Mouse (Mus musculus): ENCODE measurements around the gene Amotl1.
"Not testable (repeated sequence)": the region's sequence is repeated elsewhere in the genome, so short reads cannot be mapped to it uniquely, and the experiment has no call there.

The Amotl1 gene

GRCm38 (mm10) chr9:14597429-14597828 is 47.4 kb downstream of the Amotl1 start:
- no peak for DNase-seq

GRCm38 (mm10) chr9:14596858-14597257 is 48.0 kb downstream of the Amotl1 start:
- no peak for DNase-seq

DNA sequence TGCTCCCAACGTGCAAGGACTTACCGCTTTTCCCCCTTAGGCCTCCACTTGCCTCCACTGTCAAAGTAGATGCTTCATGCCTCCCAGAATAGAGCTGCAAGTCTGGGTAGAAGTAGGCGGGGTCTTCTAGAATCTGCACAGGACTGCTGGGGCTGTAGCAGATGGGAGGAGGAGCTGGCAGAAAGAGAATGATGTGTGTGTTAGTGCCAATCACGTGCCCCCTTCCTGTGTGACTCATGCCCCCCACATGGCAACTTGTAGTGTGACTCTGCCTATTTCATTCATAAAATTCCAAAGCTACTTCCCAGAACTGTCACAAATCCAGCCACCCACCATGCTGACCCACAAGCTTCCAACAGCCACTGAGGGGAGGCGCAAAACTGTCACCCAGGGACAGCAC is 48.4 kb downstream of the Amotl1 start:
- no peak for DNase-seq

DNA sequence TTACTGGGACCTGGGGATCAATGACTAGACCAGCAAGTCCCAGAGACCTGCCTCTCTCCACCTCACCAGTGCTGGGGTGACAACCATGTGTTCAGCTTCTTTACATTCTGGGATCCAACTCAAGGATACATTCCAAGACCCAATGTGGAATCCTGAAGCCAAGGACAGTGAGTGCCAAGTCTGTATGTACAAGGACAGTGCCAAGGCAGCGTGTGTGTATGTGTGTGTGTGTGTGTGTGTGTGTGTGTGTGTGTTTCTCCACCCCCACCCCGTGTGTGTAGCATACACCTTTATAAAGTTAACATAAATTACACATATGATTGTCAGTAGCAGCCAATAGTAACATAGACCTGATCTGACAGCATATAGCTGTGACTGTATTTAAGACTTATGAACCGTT is 49.0 kb downstream of the Amotl1 start:
- no peak for DNase-seq

GRCm38 (mm10) chr9:14593880-14594279 is 51.0 kb downstream of the Amotl1 start:
- DNase-seq, result no peak

GRCm38 (mm10) chr9:14590666-14591065 is 54.2 kb downstream of the Amotl1 start:
- DNase-seq, result no peak

GRCm38 (mm10) chr9:14588690-14589089 is 56.2 kb downstream of the Amotl1 start:
- DNase-seq, result no peak

- DNase-seq, result no peak
Observed at GRCm38 (mm10) chr9:14585702-14586101, 59.2 kb downstream of the Amotl1 start.

GRCm38 (mm10) chr9:14578960-14579359 is 65.9 kb downstream of the Amotl1 start:
- DNase-seq, result no peak

- DNase-seq, result not testable (repeated sequence)
Observed at GRCm38 (mm10) chr9:14576359-14576758, 68.5 kb downstream of the Amotl1 start.

DNA sequence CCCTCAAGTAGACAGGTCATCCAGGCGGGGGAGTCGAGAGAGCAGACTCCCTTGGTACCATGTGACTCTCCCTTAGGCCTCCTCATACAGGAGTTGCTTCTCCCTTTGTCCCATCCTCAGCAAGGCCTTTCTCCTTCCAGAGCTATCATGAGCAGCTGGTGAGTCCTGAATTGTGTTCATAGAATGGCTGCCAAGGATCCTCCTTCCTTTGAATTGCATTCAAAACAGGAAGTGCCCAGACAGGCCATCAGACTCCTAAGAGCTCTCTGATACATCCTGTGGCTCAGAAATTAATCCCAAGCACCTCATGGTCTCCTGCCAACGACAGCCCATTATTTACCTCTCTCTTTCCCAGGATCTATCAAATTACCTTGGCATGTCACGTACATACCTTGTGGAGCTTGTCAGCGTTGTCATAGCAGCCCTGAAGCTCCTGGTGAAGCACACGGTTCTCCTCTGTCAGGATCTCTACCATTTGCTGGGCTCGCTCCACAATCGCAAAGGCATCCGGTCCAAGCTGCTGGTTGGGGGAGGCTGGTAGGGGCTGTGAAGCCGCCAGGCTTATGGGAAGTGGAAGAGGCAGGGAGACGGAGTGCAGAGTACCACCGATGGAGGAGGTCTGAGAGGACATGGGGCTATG is 70.0 kb downstream of the Amotl1 start:
- no peak for DNase-seq

DNA sequence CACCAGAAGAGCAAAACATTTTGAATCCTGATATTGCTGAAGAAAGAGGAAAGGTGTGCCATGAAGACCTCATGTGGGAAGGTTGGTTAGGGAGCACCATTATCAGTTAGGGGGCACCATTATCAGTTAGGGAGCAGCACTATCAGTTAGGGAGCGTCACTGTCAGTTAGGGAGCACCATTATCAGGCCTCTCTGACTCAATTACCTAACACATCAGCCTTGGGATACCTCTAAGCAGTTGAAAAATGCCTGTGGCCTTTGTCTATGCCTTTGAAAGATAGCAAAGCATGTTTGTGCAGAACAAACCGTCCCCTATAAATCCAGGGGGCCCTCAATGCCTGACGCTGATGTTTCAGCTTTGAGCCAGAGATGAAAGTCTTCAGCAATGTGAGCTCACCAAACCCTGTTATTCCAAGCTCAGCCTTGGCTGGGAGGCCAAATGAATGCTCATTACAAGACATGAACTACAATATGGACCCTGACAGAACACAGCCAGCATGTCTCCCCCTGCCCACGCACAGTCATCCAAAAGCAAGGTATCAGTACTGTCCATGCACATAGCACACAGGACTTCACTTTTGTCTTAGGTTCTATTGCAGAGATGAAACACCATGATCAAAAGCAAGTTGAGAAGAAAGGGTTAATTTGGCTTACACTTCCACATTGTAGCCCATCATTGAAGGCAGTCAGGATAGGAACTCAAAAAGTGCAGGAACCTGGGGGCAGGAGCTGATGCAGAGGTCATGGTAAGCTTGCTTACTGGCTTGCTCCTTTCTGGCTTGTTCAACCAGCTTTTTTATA is 75.5 kb downstream of the Amotl1 start:
- no peak for DNase-seq

DNA sequence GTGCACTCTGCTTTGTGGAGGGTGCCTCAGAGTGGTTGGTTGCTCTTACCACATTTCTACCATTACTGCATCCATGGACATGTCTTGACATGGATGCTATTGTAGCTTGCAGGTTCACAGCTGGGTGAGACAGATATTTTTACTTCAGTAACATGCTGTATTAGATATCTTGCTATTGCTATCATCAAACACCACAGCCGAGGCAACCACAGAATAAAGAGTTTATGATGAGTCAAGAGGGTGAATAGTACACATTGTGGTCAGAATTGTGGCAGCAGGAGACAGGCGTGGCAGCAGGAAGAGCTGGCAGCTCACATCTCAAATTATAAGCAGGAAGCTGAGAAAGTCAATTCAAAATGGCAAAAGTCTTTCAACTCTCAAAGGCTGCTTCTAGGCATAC is 76.4 kb downstream of the Amotl1 start:
- no peak for DNase-seq

- no peak for DNase-seq
Observed at GRCm38 (mm10) chr9:14564486-14564885, 80.4 kb downstream of the Amotl1 start.

DNA sequence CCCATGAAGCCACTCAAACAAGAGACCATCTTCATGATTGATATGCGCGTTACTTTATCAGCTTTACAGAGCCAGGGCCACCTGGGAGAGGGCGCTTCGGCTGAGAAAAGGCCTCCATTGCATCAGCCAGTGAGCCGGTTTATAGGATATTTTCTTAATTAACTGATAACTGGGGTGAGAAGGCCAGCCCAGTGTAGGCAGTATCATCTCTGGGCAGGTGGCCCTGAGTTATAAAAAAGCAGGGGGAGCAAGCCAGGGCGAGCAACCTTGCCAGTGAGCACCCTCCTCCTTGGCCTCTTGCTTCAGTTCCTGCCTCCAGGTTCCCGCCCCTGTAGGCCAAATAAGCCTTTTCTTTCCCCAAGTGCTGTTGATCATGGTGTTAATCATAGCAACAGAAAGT is 81.5 kb downstream of the Amotl1 start:
- no peak for DNase-seq

- DNase-seq, result no peak
Observed at GRCm38 (mm10) chr9:14560545-14560944, 84.3 kb downstream of the Amotl1 start.

DNA sequence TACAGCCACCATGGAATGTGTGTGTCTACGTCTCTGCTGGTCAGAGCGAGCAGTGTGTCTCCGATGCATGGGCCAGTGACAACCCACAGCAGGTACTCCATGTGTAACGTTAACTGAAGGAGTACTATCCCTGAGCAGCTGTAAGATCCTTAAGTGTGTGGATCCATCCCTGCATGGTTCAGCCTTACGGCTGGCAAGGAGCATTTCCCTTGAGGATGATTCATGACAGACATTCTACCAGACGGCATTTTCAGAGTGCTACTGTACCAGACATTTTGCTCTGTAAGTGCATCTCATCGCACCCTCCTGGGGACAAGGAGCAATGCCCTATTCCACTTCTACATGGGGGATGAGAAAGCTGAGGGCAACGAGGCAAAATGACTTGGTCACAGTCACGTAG is 84.9 kb downstream of the Amotl1 start:
- DNase-seq, result no peak

DNA sequence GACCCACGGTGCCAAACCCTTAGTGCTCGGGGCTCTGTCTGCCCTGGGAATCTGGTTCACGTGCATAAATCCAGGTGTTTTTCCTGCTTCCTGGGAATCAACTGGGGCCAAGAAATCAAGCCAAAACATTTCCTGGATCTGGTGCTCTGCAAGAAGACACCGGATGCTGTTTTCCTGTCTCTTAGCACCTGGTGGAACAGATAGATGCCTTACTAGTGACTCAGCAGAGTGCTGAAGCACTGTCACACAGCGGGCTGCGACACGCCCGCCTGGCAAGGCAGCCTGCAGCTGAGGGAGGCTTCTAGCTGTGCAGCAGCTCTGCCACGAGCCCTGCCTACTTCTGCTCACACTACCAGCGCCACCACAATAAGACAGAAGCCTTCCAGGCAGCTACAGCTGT is 85.4 kb downstream of the Amotl1 start:
- peak; percentile 50 for DNase-seq

DNA sequence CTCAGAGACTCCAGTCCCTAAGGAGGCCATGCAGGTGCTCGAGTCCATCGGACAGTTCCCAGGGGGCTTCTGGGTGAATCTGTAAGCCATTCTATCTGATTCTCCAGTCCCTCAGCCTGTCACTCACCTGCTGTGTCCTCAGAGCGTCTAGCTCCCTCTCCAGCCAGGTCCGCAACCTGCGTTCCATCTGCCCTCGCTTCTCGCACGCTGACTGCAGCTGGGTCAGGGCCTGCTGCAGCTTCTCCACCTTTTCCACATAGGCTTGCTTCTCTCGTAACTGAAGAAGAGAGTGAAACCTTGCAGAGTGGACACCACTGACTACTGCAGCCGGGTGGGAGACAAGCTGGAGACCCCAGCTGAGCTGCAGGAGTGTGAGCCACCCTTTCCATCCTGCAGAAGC is 86.5 kb downstream of the Amotl1 start:
- DNase-seq, result no peak

GRCm38 (mm10) chr9:14548366-14548761 is 96.5 kb downstream of the Amotl1 start:
- DNase-seq, result no peak

DNA sequence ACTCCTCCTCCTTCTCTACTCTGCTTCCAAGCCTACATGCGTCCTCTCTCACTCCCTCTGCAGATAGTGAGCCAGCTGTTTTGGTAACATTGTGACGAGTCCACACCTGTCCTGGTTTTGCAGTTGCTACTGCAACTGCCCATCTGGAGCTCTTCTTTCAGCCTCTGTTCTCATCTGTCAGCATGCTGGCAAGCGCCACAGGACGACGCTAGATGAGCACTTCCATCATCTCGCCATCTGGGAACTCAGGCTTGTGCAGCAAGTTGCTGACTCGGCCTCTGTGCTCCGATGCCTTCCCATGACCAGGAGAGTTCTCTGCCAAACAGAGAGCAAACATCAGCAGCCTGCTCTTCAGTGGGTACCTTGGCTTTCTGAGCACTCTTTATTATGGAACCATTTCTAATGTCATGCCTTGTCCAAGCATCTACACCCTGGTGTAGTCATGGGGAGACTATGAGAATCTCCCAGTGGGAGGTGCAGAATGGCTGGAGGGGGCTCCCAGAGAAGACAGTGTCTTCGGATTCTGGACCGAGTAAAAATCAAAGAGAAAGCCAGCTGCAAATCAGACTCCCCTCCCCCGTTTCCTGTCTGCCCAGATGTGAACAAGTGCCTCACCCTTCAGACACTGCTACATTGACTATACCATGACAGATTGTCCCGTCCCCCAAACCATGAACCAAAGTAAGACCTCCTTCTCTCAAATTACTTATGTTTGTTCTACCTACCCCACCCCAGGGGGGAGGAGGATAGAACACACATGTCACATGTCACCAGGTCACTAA is 97.1 kb downstream of the Amotl1 start:
- DNase-seq, result no peak

GRCm38 (mm10) chr9:14544034-14544757 is 100.7 kb downstream of the Amotl1 start:
- DNase-seq, result no peak

GRCm38 (mm10) chr9:14534833-14535456 is 109.9 kb downstream of the Amotl1 start:
- no peak for DNase-seq

All from right cerebral cortex, postnatal 14 days (tissue).